Mouse (Mus musculus) midbrain, embryonic 11.5 days (tissue): ENCODE data around the gene Rbfox2. TPM values are rescaled to one million over a fixed set of nuclear protein-coding genes. Genes with fewer than 3 reads are reported as not detected.

Experiments
- ATAC-seq: fragments of 200-750 bp; cut with Nextera tagmentation; 2 replicates; pipeline ENCODE4 v1.8.0; 2017; ENCODE audit warnings: moderate TSS enrichment, moderate library complexity; ENCODE audit not compliant: low FRiP score
- DNase-seq: peaks from one replicate; pipeline ENCODE4 v3.0.0; 2015; ENCODE audit warnings: low spot score; ENCODE audit errors: missing footprints
- H3K27ac ChIP-seq: fragments of 300-500 bp; sonication (generic); 2 replicates; pipeline ENCODE4 v1.5.1; 2014; ENCODE audit warnings: low read depth, low read length
- H3K27me3 ChIP-seq: fragments of 300-500 bp; sonication (generic); 2 replicates; pipeline ENCODE4 v1.6.1; 2014; ENCODE audit warnings: mild to moderate bottlenecking, low read length, moderate library complexity, mixed read lengths; ENCODE audit not compliant: control insufficient read depth, insufficient read depth
- H3K36me3 ChIP-seq: fragments of 300-500 bp; sonication (generic); 2 replicates; pipeline ENCODE4 v1.6.1; 2014; ENCODE audit warnings: mild to moderate bottlenecking, low read length, moderate library complexity, mixed read lengths; ENCODE audit not compliant: control insufficient read depth, insufficient read depth
- H3K4me1 ChIP-seq: fragments of 300-500 bp; sonication (generic); 2 replicates; pipeline ENCODE4 v1.6.1; 2014; ENCODE audit warnings: low read length; ENCODE audit not compliant: control insufficient read depth, insufficient read depth
- H3K4me2 ChIP-seq: fragments of 300-500 bp; sonication (generic); 2 replicates; pipeline ENCODE4 v1.6.1; 2014; ENCODE audit warnings: mild to moderate bottlenecking, moderate library complexity
- H3K4me3 ChIP-seq: fragments of 300-500 bp; sonication (generic); 2 replicates; pipeline ENCODE4 v1.5.1; 2014; ENCODE audit warnings: low read depth, low read length
- H3K9ac ChIP-seq: fragments of 300-500 bp; sonication (generic); 2 replicates; pipeline ENCODE4 v1.6.1; 2014; ENCODE audit warnings: low read length
- H3K9me3 ChIP-seq: fragments of 300-500 bp; sonication (generic); 2 replicates; pipeline ENCODE4 v1.6.1; 2016; ENCODE audit warnings: low read length; ENCODE audit not compliant: control insufficient read depth
- WGBS: fragments of 180-500 bp; shearing (Covaris S2); extraction: QIAGEN DNeasy Blood & Tissue Kit; methylation state at CpG from one replicate; pipeline ENCODE4 v1.1.7; 2014; 5-methylcytosine and 5-hydroxymethylcytosine counted together
- polyA plus RNA-seq: library from polyadenylated mRNA; unstranded; fragments of >200 nt; fragmentation: Nextera tagmentation; extraction: Ambion mirVana; gene quantifications from 2 replicates; pipeline ENCODE4 v1.2.1, GENCODE M21; 2014

Rbfox2 gene
- polyA plus RNA-seq, 1 experiment from 2014 or later: 73.2 TPM

GRCm38 (mm10) chr15:77150424-77150841, 156.4 kb downstream of the Rbfox2 start:
- peaks cover 28% of the 10 kb centered on the region for H3K4me1 ChIP-seq
- H3K27me3 ChIP-seq: no peaks in the 10 kb centered on the region
- H3K9me3 ChIP-seq: no peaks in the 10 kb centered on the region
- peak overlapping the region; percentile 55 for H3K9ac ChIP-seq
- WGBS: 18% methylated on average over 3 of the region's 3 CpGs
- DNase-seq (peak; percentile 86), ATAC-seq (no peak)
- H3K27ac ChIP-seq: peak overlapping the region; percentile 15
- H3K36me3 ChIP-seq: no peaks in the 10 kb centered on the region
- peak overlapping the region; percentile 60 for H3K4me2 ChIP-seq
- peak overlapping the region; percentile 24 for H3K4me3 ChIP-seq

- 29% methylated on average over 3 of the region's 3 CpGs for WGBS
- ATAC-seq (no peak), DNase-seq (no peak)
- Histone ChIP-seq H3K4me2 (peak overlapping the region; percentile 60), H3K36me3 (no peaks in the 10 kb centered on the region), H3K4me3 (peak overlapping the region; percentile 24), H3K9me3 (no peaks in the 10 kb centered on the region), H3K27me3 (no peaks in the 10 kb centered on the region), H3K4me1 (peaks cover 28% of the 10 kb centered on the region), H3K27ac (peak overlapping the region; percentile 15), H3K9ac (peak overlapping the region; percentile 55)
Measured at GRCm38 (mm10) chr15:77150000-77150399, 156.8 kb downstream of the Rbfox2 start.

- H3K9ac ChIP-seq: no peak overlapping the region
- H3K4me3 ChIP-seq: no peak overlapping the region
- 88% methylated on average over 3 of the region's 3 CpGs for WGBS
- DNase-seq (no peak), ATAC-seq (no peak)
- no peaks in the 10 kb centered on the region for H3K9me3 ChIP-seq
- no peak overlapping the region for H3K27ac ChIP-seq
- peak overlapping the region; percentile 60 for H3K4me2 ChIP-seq
- no peaks in the 10 kb centered on the region for H3K36me3 ChIP-seq
- H3K4me1 ChIP-seq: peaks cover 28% of the 10 kb centered on the region
- no peaks in the 10 kb centered on the region for H3K27me3 ChIP-seq
Measured at GRCm38 (mm10) chr15:77149551-77149950, 157.3 kb downstream of the Rbfox2 start.

GRCm38 (mm10) chr15:77146942-77147341, 159.9 kb downstream of the Rbfox2 start:
- Histone ChIP-seq H3K9me3 (no peaks in the 10 kb centered on the region), H3K4me1 (peaks cover 18% of the 10 kb centered on the region), H3K4me2 (no peak overlapping the region), H3K27me3 (no peaks in the 10 kb centered on the region), H3K9ac (no peak overlapping the region), H3K36me3 (no peaks in the 10 kb centered on the region), H3K27ac (no peak overlapping the region), H3K4me3 (no peak overlapping the region)
- DNase-seq (no peak), ATAC-seq (no peak)
- WGBS: 87% methylated on average over 4 of the region's 4 CpGs

GRCm38 (mm10) chr15:77144960-77145359, 161.8 kb downstream of the Rbfox2 start:
- WGBS: 90% methylated on average over 1 of the region's 1 CpGs
- H3K36me3 ChIP-seq: no peaks in the 10 kb centered on the region

GRCm38 (mm10) chr15:77142787-77143186, 164.0 kb downstream of the Rbfox2 start:
- Histone ChIP-seq H3K4me1 (peaks cover 2% of the 10 kb centered on the region; the same call in 1 of the 2 replicates), H3K9me3 (no peaks in the 10 kb centered on the region), H3K27me3 (no peaks in the 10 kb centered on the region), H3K27ac (no peak overlapping the region), H3K4me2 (no peak overlapping the region), H3K36me3 (no peaks in the 10 kb centered on the region), H3K9ac (no peak overlapping the region), H3K4me3 (no peak overlapping the region)
- ATAC-seq (no peak), DNase-seq (no peak)
- WGBS: 90% methylated on average over 5 of the region's 5 CpGs

More at GRCm38 (mm10) chr15:77144960-77145359, 161.8 kb downstream of the Rbfox2 start:
- no peak for ATAC-seq
- Histone ChIP-seq H3K4me2 (no peak overlapping the region), H3K4me3 (no peak overlapping the region), H3K9me3 (no peaks in the 10 kb centered on the region), H3K4me1 (peaks cover 6% of the 10 kb centered on the region), H3K27ac (no peak overlapping the region), H3K9ac (no peak overlapping the region), H3K27me3 (no peaks in the 10 kb centered on the region)
- DNase-seq: no peak

GRCm38 (mm10) chr15:77142352-77142751, 164.5 kb downstream of the Rbfox2 start:
- Histone ChIP-seq H3K9ac (no peak overlapping the region), H3K27me3 (no peaks in the 10 kb centered on the region), H3K27ac (no peak overlapping the region; the same call in 1 of the 2 replicates), H3K9me3 (no peaks in the 10 kb centered on the region), H3K36me3 (no peaks in the 10 kb centered on the region), H3K4me1 (peaks cover 2% of the 10 kb centered on the region; the same call in 1 of the 2 replicates), H3K4me3 (no peak overlapping the region), H3K4me2 (no peak overlapping the region)
- ATAC-seq (no peak), DNase-seq (no peak)
- WGBS: 74% methylated on average over 6 of the region's 6 CpGs

GRCm38 (mm10) chr15:77141711-77142110, 165.1 kb downstream of the Rbfox2 start:
- no peak overlapping the region for H3K27ac ChIP-seq
- no peak overlapping the region for H3K9ac ChIP-seq
- H3K4me1 ChIP-seq: peaks cover 2% of the 10 kb centered on the region; the same call in 1 of the 2 replicates
- H3K9me3 ChIP-seq: no peaks in the 10 kb centered on the region
- no peak overlapping the region for H3K4me3 ChIP-seq
- DNase-seq (no peak), ATAC-seq (no peak)
- WGBS: 76% methylated on average over 4 of the region's 4 CpGs
- H3K27me3 ChIP-seq: no peaks in the 10 kb centered on the region
- no peak overlapping the region for H3K4me2 ChIP-seq
- no peaks in the 10 kb centered on the region for H3K36me3 ChIP-seq

- no peak for DNase-seq
Measured at GRCm38 (mm10) chr15:77138282-77138681, 168.5 kb downstream of the Rbfox2 start.

More at GRCm38 (mm10) chr15:77138282-77138681, 168.5 kb downstream of the Rbfox2 start:
- H3K4me1 ChIP-seq: peaks cover 2% of the 10 kb centered on the region; the same call in 1 of the 2 replicates
- no peak overlapping the region for H3K27ac ChIP-seq
- no peak overlapping the region for H3K4me3 ChIP-seq
- no peaks in the 10 kb centered on the region for H3K36me3 ChIP-seq
- ATAC-seq: no peak
- WGBS: 88% methylated on average over 5 of the region's 5 CpGs
- no peak overlapping the region for H3K4me2 ChIP-seq
- no peaks in the 10 kb centered on the region for H3K27me3 ChIP-seq
- H3K9me3 ChIP-seq: no peaks in the 10 kb centered on the region
- H3K9ac ChIP-seq: no peak overlapping the region
